Mouse (Mus musculus) frontal cortex, postnatal 10 days (tissue): ENCODE results near the gene D7Ertd443e.
A peak's percentile ranks its signal among the peaks of the same experiment; 100 is the strongest.

Experiments
- DNase-seq, 2 experiments: peaks; one replicate each; pipeline ENCODE4 v3.0.0; 2022; ENCODE audit warnings: low spot score in 2 of 2, mixed read lengths in 1 of 2

Gene D7Ertd443e

DNA sequence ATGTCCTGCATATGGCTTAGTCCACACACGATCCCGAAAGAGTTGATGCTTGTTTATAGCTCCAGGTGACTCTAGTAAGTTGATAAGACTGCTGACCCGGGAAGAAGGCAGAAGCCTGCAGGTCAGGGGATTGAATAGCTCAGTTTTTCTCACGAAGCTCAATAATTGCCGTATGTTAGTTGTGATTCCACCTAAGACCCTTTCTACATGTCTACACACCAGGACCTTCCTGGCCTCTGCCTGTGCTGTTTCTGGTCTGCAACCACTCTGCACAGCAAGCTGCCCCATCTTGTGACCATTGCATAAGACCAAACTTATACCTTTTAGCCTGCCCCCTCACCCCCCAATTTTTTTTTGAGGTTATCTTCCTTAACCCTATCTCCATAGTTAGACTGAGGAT is 96.3 kb downstream of the D7Ertd443e start:
- DNase-seq = no peak

DNA sequence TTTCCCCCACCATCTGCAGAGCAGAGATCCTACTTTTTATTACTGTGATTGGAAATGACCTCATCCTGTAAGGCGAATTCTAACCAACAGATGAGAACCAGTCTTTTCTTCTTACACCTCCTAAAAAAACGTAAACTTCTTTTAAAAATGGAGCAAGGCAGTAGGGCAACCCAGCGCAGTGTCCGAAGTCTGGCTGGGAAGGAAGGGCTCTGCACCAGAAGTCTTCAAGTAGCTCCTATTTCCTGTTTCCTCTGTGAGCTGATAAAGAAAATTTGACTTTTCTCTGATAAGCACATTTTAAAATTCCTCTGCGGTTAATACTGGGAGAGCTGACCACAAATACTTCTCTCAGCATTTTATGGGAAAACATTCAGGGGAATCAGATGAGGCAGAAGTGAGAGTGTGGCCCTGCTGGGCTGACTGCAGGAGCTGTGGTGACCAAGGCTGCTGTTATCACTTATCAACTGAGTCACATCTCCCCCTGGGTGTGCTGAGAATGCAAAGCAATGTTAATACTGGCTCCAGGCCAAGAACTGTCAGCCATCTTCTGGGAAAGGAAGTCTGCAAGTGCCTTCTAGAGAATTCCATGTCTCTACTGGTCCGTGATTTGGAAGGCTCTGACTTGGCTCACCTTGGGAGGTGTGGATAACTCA is 97.8 kb downstream of the D7Ertd443e start:
- DNase-seq = no peak

DNA sequence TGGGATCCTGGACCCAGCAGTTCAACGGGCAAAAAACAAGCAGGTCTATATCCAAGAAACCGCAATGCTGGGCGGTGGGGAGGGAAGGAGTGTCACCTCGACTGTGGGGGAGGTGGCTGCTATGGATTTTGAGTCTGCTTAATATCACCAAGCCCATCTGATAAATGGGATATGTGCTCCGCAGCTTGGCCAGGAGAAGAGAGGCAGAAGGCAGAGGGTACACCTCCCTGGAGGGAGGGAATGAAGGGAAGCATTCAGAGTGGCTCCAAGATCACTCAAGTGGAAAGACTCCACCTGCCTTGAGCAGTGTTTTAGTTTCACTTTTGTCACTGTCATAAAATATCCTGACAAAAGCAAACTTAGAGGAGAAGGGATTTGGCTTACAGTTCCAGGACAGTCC is 112.5 kb downstream of the D7Ertd443e start:
- no peak for DNase-seq

DNA sequence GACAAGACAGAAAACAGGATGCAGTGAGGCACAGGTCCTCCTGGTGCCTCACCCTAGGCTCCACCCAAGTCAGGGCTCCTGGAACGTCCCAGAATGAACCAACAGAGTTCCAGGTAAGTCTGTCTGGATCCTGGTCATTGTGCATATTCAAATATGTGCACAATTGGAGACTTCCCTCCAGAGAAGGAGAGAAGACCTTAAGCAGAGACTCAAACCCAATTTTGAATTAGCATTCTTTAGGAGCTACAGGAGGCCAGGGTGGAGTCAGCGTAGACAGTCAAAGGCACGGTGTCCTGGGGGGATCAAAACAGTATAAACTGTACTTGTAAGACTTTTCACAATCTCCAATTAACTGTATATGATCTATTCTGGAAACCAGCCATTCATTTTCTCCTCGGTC is 113.0 kb downstream of the D7Ertd443e start:
- DNase-seq = no peak

DNA sequence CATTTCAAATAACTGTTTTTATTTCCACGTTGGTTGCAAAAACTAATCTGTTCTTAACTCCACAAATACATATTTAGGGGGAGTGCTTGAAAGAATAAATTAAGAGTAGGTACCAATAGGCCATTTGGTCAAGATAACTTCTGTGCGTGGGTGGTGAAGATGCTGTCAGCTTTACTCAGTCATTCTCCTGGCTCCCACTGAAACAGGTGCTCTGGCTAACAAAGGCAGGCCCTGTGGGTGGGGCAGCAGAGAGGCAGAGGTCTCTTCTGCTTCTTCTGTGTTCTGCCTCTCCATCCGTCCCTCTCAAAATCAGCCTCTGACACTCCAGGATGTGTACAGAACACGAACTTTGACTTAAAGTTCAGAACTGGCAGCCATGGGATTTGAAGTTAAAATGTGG is 119.7 kb downstream of the D7Ertd443e start:
- no peak for DNase-seq

DNA sequence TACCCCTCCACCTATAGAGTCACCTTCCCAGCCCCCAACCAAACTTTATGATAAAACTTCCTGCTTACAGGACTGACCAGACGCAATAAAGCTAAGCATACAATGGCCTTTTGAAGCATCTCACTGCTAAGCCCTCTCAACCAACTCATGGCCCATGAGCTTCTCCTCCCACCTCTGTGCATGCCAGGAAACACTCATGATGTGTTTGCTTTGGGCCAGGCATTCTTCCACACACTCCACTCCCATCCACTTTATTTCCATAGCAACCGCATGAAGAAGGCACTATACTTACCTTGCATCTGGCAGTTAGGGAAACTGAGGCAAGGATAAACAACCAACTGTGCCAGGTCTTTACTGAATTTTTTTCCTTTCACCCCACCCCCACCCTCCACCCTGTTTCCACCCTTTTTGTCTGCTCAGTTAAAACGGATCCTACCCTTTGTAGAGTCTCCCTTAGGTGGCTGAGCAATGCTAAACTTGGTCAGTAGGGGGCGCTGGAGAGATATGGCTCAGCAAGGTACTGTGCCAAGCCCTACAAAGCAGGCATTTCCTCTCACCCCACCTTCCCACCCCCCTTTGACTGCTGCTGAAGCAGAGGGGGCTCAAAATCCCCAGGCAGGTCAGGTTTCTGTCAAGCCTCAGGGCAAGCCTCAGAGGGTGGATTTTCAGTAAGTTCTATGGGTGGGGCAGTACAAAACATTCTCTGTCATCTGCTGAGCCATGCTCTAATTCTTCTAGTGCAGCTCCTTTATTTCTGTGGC is 122.1 kb downstream of the D7Ertd443e start:
- peak in 1 of 2 experiments; percentile 47 for DNase-seq

DNA sequence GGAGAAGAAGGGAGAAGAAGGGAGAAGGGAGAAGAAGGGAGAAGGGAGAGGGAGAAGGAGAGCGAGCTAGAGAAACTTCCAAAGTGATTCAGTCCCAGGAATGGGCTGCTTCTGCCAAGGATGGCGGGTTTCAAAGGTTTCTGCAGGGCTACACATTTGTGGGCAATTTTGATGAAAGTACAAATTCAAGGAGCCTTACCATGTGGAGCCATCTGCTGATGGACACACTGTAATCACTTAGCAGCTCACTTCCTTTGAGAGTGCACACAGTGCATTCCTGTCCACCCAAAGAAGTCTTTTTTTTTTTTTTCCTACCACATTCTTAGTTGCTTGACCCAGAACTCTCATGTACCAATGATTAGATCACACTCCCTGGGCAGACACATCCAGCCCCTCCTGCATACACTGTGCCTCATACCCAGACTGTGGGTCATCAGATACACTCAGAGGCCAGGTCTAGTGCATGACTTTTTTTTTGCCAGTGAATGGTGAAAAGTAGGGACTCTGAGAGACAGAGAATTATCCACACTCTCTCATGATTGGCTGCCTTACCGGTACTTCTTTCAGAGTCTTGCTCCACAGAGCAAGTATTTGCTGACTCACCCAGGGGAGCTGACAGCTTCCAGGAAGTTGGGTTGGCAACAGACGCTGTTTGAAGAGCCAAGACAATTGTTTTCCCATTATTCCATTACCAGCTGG is 124.3 kb downstream of the D7Ertd443e start:
- DNase-seq = no peak

DNA sequence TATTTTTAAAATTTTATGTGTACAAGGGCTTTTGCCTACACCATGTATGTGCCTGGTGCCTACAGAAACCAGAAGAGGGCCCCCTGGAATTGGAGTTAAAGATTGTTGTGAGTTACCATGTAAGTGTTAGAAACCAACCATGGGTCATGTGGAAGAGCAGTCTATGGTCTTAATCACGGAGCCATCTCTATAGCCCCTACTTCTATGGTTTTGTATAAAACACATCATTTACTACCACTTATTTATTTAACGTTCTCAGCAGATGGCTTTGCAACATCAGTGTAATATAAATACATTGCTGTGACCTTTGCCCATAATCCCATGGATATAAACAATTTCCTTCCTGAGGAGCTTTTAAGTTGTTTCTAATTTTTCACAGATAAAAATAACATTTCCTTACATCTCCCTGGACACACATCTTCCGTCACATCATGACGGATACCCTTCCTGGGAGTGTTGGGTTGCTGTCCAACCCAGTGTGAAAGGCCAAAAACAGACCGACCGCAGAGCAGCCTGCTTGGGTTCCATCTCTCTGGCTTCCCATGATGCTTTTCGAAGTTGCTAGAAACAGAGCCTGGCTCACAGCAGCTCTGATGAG is 135.1 kb downstream of the D7Ertd443e start:
- DNase-seq = no peak

DNA sequence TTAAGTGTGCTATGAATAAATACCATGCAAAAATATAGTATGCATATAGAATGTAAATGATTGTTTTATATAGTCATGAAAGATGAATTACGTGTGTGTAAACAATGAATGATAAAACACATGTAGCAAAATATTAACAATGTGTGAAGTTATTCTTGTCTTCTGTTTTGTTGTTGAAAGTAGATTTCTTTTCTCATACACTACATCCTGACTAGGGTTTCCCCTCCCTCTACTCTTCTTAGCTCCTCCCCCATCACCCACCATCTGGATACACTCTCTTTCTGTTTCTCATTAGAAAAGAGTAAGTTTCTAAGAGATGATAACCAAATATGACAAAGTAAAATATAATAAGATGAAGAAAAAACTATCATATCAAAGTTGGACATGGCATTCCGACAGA is 137.4 kb downstream of the D7Ertd443e start:
- no peak for DNase-seq

DNA sequence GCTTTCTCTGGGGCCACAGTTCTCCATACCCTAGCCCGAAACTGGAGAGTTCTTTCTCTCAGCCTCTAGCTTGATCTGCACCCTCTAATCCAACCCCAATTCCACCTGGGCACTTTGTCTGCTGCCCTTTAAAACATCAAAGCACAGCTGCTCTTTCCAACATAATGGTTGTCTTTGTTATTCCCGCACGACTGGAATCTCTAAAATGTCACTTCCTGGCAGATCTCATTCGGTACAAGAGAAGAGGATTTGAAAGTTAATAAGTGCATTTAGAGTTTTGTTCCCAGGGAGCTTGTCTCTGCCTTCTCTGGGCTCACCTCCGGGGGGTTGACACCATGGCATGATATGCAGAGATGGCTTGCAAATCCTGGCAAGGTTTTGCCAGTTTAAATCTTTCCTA is 138.8 kb downstream of the D7Ertd443e start:
- no peak for DNase-seq

DNA sequence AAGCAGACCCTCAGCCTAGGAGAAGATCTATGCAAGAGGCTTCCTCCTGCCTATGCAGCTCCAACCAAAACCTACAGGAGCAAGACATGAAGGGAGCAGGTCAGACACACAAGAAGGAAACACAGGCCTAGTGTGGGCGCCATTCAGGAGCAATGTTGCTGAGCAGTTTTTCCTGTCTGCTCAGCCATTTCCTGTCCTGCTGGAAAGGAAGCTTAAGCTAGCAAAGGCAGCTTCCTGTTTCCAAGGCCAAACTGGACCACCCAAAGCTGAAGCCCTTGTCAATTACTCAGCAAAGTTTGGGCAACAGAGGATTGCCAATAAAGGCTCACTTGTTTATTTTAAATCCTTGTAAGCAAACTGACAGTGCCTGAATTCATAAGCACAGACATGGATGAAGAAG is 142.7 kb downstream of the D7Ertd443e start:
- no peak for DNase-seq

DNA sequence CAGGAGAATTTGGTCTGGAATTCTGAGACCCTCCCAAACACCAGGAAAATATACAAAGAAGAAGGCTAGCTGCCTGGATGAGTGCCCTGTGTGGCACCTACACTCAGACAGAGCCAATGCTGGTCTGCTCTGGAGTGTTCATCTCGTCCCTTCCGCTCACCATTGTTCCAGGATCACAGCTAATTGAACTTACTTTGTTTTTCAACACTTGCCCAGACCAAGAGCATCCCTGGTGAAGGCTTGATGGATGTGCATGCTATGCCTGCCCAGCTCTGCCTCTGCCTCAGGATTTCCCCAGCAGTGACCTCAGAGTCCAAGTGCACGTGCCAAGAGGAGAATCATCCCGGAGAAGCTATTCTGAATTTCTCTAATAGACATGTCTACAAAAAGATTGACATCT is 144.2 kb downstream of the D7Ertd443e start:
- DNase-seq = no peak

DNA sequence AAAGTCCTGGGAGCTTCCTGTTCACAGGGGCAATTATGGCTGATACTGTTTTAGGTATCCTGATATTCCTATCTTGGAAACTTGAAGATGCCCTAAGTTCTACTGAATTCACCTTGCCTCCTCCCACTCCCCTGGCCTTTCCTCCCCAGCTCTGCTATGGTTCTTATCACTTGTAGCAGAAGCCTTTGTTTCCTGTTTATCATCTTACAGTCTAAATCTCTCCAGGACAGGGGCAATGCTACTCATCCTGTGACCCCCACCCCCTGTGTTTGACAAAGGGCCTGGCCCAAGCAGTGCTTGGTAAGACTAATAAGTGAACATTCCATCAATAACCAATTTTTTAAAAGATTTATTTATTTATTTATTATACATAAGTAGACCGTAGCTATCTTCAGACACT is 144.9 kb downstream of the D7Ertd443e start:
- DNase-seq = no peak

DNA sequence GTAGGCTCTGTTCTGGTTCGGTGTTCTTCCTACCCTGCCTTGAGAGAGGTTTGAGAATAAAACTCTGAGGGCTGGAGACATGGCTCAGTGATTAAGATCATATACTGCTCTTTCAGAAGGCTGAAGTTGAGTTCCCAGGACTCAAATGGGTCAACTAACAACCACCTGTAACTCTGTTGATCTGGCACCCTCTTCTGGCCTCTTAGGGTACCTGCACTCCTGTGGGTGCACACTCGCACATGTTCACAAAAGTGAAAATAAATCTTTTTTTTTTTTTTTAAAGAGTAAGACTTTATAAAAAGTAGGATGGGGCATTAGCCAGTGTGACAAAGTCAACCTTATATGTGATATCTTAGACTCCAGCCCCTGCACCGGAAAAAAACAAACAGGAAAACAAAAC is 146.6 kb downstream of the D7Ertd443e start:
- DNase-seq = no peak

DNA sequence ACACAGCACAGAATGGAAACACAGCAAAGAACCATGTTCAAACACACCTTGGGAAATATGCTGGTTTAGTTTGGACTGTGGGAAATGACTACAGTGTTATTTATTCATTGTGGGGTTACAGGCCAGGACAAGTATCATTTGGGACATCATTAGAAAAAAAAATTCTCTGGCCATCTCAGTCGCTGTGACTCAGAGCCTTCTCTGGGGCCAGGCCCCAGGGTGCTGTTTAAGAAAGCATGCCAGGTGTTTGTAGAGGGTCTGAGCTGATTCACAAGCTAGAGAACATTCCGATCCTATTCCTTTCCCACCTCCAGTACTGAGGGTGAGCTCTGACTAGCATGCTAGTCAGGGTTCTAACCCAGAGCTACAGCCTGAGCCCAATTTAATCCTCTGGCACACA is 148.1 kb downstream of the D7Ertd443e start:
- no peak for DNase-seq

DNA sequence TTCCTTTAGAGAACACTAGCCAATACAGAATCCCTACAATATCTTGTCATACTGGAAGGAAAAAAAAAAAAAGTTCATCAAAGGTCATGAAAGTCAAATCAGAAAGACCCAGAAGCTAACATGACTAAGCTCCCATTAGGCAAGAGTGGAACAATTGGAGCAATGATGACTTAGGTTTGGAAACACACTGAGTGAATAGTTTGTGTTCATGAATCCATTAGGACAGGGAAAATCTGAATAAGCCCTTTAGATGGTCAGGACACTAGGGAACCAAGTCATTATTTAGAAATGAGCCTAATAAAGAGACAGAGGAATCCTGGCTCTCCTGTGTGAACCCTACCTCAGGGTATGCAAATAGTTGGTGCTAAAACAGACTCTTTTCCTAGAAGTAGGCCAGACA is 148.7 kb downstream of the D7Ertd443e start:
- no peak for DNase-seq

DNA sequence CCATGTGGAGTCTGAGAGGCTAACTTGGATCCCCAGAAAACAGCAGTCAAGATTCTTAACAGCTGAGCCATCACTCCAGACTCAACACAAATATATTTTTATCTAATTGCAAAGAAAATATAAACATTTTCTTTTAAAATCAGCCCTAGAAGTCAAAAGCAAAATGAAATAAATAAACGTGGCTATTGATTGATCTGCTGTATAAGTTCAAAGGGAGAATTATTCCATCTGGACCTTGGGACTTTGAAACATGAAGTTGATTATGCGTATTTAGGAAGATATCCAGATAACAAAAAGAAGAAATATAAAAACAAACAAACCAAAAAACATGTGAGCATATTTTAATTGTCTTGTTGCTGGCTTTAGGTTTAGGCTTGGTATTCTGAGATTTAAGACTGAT is 149.9 kb downstream of the D7Ertd443e start:
- DNase-seq = no peak

DNA sequence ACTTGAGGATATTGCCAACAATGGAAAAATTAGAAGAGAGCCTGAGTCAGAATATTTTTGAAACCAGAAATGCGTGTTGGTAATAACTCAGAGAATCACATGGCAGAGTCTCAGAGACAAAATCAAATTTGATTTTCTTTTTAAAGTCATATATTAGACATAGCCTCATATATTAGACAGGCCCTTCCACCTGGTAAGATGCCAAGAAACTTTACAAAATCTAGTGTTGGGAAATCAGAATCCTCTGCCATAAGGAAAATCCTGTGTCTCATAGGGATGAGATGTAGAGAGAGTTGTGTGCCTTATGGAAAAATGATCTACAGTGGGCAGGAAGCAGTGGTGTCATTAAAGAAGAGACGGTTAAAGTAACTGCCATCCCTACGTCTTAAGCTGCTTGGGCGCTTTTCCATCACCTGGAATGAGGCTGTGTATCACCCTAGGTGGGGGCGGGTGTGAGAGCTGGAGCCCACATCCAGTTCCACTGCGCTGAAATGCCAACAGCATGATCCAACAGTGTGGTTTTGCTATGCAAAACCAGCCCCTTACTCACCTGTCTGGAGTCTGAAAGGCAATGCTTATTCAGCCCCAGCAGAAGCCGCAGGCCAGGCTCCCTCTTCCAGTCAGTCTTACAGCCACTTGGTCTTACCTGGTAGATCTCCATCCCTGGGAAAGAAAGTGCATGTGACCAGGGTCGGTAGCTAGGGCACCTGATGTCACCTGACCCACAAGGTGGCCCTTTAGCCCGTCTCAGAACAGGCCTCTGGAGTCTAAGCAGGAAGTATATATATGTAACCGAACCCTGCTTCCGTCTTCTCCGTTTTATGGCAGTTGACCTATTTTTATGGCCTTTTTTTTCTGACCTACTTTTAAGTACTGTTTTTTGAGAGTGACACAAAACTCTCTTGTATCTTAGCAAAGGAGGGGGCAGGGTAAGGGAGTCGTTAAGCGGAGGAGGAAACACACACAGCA is 153.8 kb downstream of the D7Ertd443e start, which contains the start of gene Adam12:
Gene Adam12 (minus strand): TSS at position 769 of the 969 bp plus-strand sequence.
- DNase-seq = no peak

DNA sequence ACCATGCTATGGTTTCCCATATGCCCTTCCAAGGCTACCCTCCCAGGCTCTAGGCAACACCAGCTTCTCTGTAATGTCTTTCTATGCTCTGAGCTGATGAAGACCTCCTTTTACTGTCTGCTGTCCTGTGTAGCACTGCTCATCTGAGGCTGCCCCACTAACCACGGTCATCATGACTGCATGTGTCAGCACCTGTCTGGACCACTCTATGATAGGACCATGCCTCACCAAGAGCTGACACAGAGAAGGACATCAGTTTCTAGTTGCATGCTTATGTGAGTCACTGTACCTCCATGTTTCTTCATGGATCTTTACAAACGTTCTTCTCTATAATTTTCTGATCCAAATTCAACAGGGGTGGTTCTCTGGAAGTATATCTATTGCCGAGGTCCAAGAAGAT is 154.8 kb downstream of the D7Ertd443e start:
- no peak for DNase-seq

DNA sequence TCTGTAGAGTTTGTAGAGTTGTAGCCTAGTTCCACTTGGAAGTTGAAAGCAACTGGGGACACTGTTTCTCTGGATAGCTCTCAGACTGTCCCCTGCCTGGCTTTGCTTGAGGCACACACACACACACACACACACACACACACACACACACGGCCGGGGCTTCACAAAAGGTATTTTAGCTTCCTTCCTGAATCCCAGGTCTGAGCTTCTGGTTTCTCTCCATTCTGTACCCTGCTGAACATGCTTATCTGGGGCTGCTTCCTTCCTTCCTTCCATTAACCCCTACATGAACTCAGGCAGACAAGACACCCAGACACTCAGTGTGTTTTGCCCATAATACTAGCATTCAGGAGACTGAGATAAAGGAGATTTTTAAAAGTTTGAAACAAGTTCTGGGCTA is 155.6 kb downstream of the D7Ertd443e start:
- no peak for DNase-seq

DNA sequence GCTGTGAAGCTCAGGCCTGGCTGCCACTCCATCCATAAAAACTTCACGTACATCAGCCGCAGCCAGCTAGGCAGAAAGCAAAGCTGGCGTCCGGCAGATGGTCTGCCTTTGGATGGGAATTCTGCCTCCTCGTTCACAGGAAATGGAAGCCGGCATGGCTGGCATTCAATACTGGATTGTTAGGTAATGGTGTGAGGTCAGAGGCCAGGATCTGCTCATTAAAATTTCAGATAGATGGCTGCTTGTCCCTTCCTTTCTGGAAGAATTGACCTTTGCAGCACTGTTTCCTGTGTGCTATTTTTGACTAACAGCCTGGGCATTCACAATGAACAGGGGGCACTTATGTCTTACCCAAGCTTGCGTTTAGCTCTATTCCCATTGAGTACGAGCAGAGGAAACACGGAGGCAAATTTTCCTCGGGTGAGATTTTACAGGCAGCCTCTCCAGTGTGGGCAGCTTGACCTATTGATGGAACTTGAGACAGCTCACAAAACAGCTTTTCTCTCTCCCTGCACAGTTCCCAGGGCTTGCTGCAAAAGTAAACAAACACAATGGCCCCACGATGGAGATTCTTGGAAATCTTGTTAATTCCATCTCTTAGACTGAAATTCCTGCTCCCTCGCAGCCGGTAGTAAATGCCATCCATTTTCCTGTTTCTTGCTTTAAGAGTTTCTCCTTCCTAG is 157.5 kb downstream of the D7Ertd443e start:
- DNase-seq = no peak
